Mouse (Mus musculus) cortical plate, adult 2 months (tissue): ENCODE data around the gene Cryzl1.
"Not testable (repeated sequence)": the region's sequence is repeated elsewhere in the genome, so short reads cannot be mapped to it uniquely, and the experiment has no call there.

Experiments
- CTCF ChIP-seq: fragments of 200-500 bp; IDR thresholded peaks from 2 replicates; pipeline ENCODE4 v1.5.1; 2011; ENCODE audit warnings: mild to moderate bottlenecking, control low read depth, low read length; ENCODE audit not compliant: insufficient read depth; ENCODE audit errors: extremely low read depth
- POLR2A ChIP-seq: fragments of 200-500 bp; IDR thresholded peaks from 2 replicates; pipeline ENCODE4 v1.6.1; 2011; ENCODE audit warnings: mild to moderate bottlenecking, low read length, control low read depth; ENCODE audit not compliant: insufficient read depth; ENCODE audit errors: extremely low read depth

GRCm38 (mm10) chr16:91645420-91645819 is 83.4 kb downstream of the Cryzl1 start:
- TF ChIP-seq CTCF, POLR2A: not testable (repeated sequence)
